Comparison of ENCODE assay signal across 11 mouse cellular contexts in the genomic region with DNA sequence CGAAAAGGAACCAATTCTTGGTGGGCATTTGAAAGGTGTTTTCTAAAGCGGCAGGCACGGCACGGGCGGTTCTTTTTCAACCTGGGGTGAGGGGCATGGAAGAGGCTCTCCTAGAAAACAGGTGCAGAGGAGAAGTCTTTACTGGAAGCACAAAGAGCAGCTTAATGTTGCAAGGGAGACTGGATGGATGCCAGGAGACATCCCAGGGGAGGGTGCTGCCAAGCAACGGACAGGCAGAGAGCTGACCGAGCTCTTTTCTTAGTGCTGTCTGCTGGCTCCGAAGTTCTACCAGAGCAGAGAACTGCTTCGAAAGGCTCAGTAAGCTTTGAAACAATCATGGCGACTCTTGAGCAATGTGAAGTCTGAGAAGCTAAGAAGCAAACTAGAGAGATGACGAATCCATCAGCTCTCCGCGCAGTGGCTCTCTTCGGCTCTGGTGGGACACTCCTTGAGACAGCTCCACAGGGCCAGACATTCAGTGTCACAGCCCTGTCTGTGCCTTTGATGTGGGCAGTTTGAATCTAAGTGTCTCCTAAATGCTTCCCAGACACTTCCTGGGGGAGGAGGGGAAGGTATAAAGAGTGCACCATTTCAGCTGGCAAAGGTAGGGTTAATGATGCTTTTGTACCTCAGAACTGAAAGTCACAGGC. TPM values are rescaled to one million over a fixed set of nuclear protein-coding genes. Genes with fewer than 3 reads are reported as not detected.
DNase-seq lines count a peak whose midpoint lies in the region; ATAC-seq and TF ChIP-seq lines count a peak whose summit lies in the region.
"Had no signal": no experiment of that assay in that cellular context is flagged by ENCODE, and none has a peak within 500 bp of the region (broad histone marks: within the 10 kb centered on the region; RNA-seq: fewer than 3 reads in every experiment).

No protein-coding gene starts in this region.

- H3K4me2 ChIP-seq in hindbrain, embryonic 16.5 days (ENCODE audit: low read length) = peak overlapping the region; percentile 58
- peak overlapping the region; percentile 38; the same call in 1 of the 2 replicates for H3K4me2 ChIP-seq in lung, embryonic 14.5 days

- H3K4me1 ChIP-seq in hindbrain, embryonic 16.5 days (ENCODE audit: control insufficient read depth, insufficient read depth, low read depth, low read length) = peaks cover 41% of the 10 kb centered on the region
- peaks cover 11% of the 10 kb centered on the region for H3K4me1 ChIP-seq in lung, embryonic 14.5 days (ENCODE audit: insufficient read depth)

- peak overlapping the region; percentile 25 for H3K4me3 ChIP-seq in hindbrain, embryonic 16.5 days (ENCODE audit: low read length)
- H3K4me3 ChIP-seq in lung, embryonic 14.5 days (ENCODE audit: low read depth, low read length) = no peak overlapping the region

- no peaks in the 10 kb centered on the region for H3K36me3 ChIP-seq in hindbrain, embryonic 16.5 days (ENCODE audit: control insufficient read depth, insufficient read depth, low read length)
- no peaks in the 10 kb centered on the region for H3K36me3 ChIP-seq in lung, embryonic 14.5 days (ENCODE audit: insufficient read depth)
- H3K36me3 ChIP-seq: G1E had no signal

- peak; percentile 62; the same call in 1 of the 2 replicates for ATAC-seq in frontal cortex, adult (ENCODE audit: low TSS enrichment)
- peak; percentile 75 for ATAC-seq in hindbrain, embryonic 16.5 days
- 0 out of 2 replicates have a peak, but pooled peaks have one; percentile 54 for ATAC-seq in lung, embryonic 14.5 days (ENCODE audit: insufficient read depth)
- ATAC-seq in erythroblast, adult 5-6 weeks (replicated peaks; ENCODE audit: low FRiP score, poor library complexity, severe bottlenecking) = no peak

- intact Hi-C loops in gastrocnemius, postnatal 14 days (cut with DNase I; ENCODE audit: low total_unique reads) = no loop called here

- peak overlapping the region; percentile 92 for H3K27ac ChIP-seq in hindbrain, embryonic 16.5 days (ENCODE audit: low read depth, low read length)
- H3K27ac ChIP-seq in lung, embryonic 14.5 days (ENCODE audit: low read depth) = peak overlapping the region; percentile 71

- no peak for DNase-seq in frontal cortex, postnatal 14 days (ENCODE audit: low spot score in 2 of 2)
- DNase-seq in adrenal gland, postnatal 10 days = peak; percentile 92
- peak; percentile 88 for DNase-seq in gastrocnemius, postnatal 14 days
- peak; percentile 80 for DNase-seq in lung, embryonic 14.5 days
- DNase-seq in retina, postnatal 1 day = peak; percentile 84

- 22% methylated on average over 14 of the region's 14 CpGs for WGBS in hindbrain, embryonic 16.5 days
- 56% methylated on average over 14 of the region's 14 CpGs for WGBS in lung, embryonic 14.5 days

- no peaks in the 10 kb centered on the region for H3K9me3 ChIP-seq in hindbrain, embryonic 16.5 days (ENCODE audit: control insufficient read depth, low read length)
- no peaks in the 10 kb centered on the region for H3K9me3 ChIP-seq in lung, embryonic 14.5 days (ENCODE audit: low read depth, low read length)
- H3K9me3 ChIP-seq: G1E had no signal

- H3K9ac ChIP-seq in hindbrain, embryonic 16.5 days (ENCODE audit: low read depth, low read length) = peak overlapping the region; percentile 62
- H3K9ac ChIP-seq in lung, embryonic 14.5 days = no peak overlapping the region; the same call in 1 of the 2 replicates

- no peak for TF ChIP-seq CTCF in lung, embryonic 14.5 days (IDR thresholded peaks at IDR 0.05; ENCODE audit: low read depth)

- H3K27me3 ChIP-seq in hindbrain, embryonic 16.5 days (replicated peaks; ENCODE audit: control insufficient read depth, insufficient read depth, low read length) = no peaks in the 10 kb centered on the region
- H3K27me3 ChIP-seq in lung, embryonic 14.5 days (ENCODE audit: insufficient read depth, low read length) = no peaks in the 10 kb centered on the region

RNA-seq across cellular contexts. Expression of a gene that starts 24.4 kb away (rescaled TPM):
- 100 to 1,000 TPM; 202 to 313 TPM for total RNA-seq in adrenal gland, postnatal 10 days (2021)
- 100 to 1,000 TPM in 1 of 2 experiments, 10 to 100 TPM in 1; 58.7 to 109 TPM for total RNA-seq in gastrocnemius, postnatal 14 days (2021)
- polyA plus RNA-seq in hindbrain, embryonic 16.5 days (2015; fragmentation: Nextera tagmentation; extraction: Ambion mirVana) = 15,480 and 15,543 TPM in 2 replicates
- polyA plus RNA-seq in lung, embryonic 14.5 days (2014; fragmentation: Nextera tagmentation; extraction: Ambion mirVana) = 1,129 and 1,167 TPM in 2 replicates
- total RNA-seq in erythroblast, adult 5-6 weeks (2015; ENCODE audit: low replicate concordance) = 15.3 and 19.6 TPM in 2 replicates
- total RNA-seq in erythroblast, adult 5-6 weeks (2017; ENCODE audit: low replicate concordance) = 4.3 and 5.9 TPM in 2 replicates

RNA-seq across cellular contexts. Expression of a gene that starts 24.5 kb away (rescaled TPM):
- total RNA-seq in adrenal gland, postnatal 10 days (2021) = not detected
- not detected for total RNA-seq in gastrocnemius, postnatal 14 days (2021)
- polyA plus RNA-seq in hindbrain, embryonic 16.5 days (2015; fragmentation: Nextera tagmentation; extraction: Ambion mirVana) = not detected in 2 replicates
- polyA plus RNA-seq in lung, embryonic 14.5 days (2014; fragmentation: Nextera tagmentation; extraction: Ambion mirVana) = not detected in 2 replicates
- total RNA-seq in erythroblast, adult 5-6 weeks (2015; ENCODE audit: low replicate concordance) = not detected in 2 replicates
- 4.7 TPM in 1 of 2 replicates, not detected in the other for total RNA-seq in erythroblast, adult 5-6 weeks (2017; ENCODE audit: low replicate concordance)
- total RNA-seq: G1E; hematopoietic stem cell, adult 5-6 weeks had no signal
- polyA plus RNA-seq: G1E; stomach, embryonic 14.5 days had no signal

RNA-seq across cellular contexts. Expression of a gene that starts 43.5 kb away (rescaled TPM):
- 100 to 1,000 TPM; 329 to 414 TPM for total RNA-seq in adrenal gland, postnatal 10 days (2021)
- 10 to 100 TPM; 64.0 to 93.6 TPM for total RNA-seq in gastrocnemius, postnatal 14 days (2021)
- polyA plus RNA-seq in hindbrain, embryonic 16.5 days (2015; fragmentation: Nextera tagmentation; extraction: Ambion mirVana) = 1,672 and 1,683 TPM in 2 replicates
- 2,161 and 2,216 TPM in 2 replicates for polyA plus RNA-seq in lung, embryonic 14.5 days (2014; fragmentation: Nextera tagmentation; extraction: Ambion mirVana)
- 804 and 902 TPM in 2 replicates for total RNA-seq in erythroblast, adult 5-6 weeks (2015; ENCODE audit: low replicate concordance)
- 180 and 247 TPM in 2 replicates for total RNA-seq in erythroblast, adult 5-6 weeks (2017; ENCODE audit: low replicate concordance)

RNA-seq across cellular contexts. Expression of a gene that starts 51.8 kb away (rescaled TPM):
- 100 to 1,000 TPM; 144 to 176 TPM for total RNA-seq in adrenal gland, postnatal 10 days (2021)
- 10 to 100 TPM; 14.3 to 21.0 TPM for total RNA-seq in gastrocnemius, postnatal 14 days (2021)
- 20.8 and 23.3 TPM in 2 replicates for polyA plus RNA-seq in hindbrain, embryonic 16.5 days (2015; fragmentation: Nextera tagmentation; extraction: Ambion mirVana)
- 224 and 232 TPM in 2 replicates for polyA plus RNA-seq in lung, embryonic 14.5 days (2014; fragmentation: Nextera tagmentation; extraction: Ambion mirVana)
- total RNA-seq in erythroblast, adult 5-6 weeks (2015; ENCODE audit: low replicate concordance) = 73.8 and 96.1 TPM in 2 replicates
- 36.4 and 46.4 TPM in 2 replicates for total RNA-seq in erythroblast, adult 5-6 weeks (2017; ENCODE audit: low replicate concordance)

RNA-seq across cellular contexts. Expression of a gene that starts 59.9 kb away (rescaled TPM):
- 10 to 100 TPM; 17.7 to 27.7 TPM for total RNA-seq in adrenal gland, postnatal 10 days (2021)
- total RNA-seq in gastrocnemius, postnatal 14 days (2021) = 10 to 100 TPM in 1 of 2 experiments, 1 to 10 TPM in 1; 4.4 to 11.3 TPM
- polyA plus RNA-seq in hindbrain, embryonic 16.5 days (2015; fragmentation: Nextera tagmentation; extraction: Ambion mirVana) = 25.9 and 27.0 TPM in 2 replicates
- polyA plus RNA-seq in lung, embryonic 14.5 days (2014; fragmentation: Nextera tagmentation; extraction: Ambion mirVana) = 4.5 and 5.5 TPM in 2 replicates
- 2.3 and 3.3 TPM in 2 replicates for total RNA-seq in erythroblast, adult 5-6 weeks (2015; ENCODE audit: low replicate concordance)
- 10.6 and 12.8 TPM in 2 replicates for total RNA-seq in erythroblast, adult 5-6 weeks (2017; ENCODE audit: low replicate concordance)

Comparison
In these comparisons a context has a peak if more than half of its experiments do, and no peak if none do; other contexts are left out.
1. DNase-seq: peak in adrenal gland, postnatal 10 days (single experiment), gastrocnemius, postnatal 14 days (single experiment), lung, embryonic 14.5 days (single experiment) and retina, postnatal 1 day (single experiment); none in frontal cortex, postnatal 14 days (0 of 2).